Comparison of ENCODE assay signal across 8 mouse cellular contexts in the genomic region with DNA sequence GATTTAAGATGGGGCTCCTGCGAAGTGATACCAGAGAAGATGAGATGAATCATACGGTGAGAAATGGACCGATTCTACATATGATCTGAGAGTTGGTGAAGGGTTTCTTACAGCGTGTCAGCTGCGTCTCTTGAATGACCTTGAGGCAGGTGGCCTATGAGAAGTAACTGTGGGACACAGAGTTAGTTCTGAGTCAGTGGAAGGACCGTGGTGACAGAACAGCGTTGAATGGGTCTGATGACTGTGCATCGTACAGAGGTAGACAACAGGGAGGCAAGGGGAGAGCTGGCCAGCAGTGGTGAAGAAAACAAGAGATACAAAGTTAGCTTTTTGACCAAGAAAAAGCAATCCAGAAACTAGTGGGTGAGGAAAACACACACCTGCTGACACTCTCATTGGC. TPM values are rescaled to one million over a fixed set of nuclear protein-coding genes. Genes with fewer than 3 reads are reported as not detected.
DNase-seq lines count a peak whose midpoint lies in the region; ATAC-seq and TF ChIP-seq lines count a peak whose summit lies in the region.

No protein-coding gene starts in this region.

- WGBS in heart, postnatal 0 days, result 56% methylated on average over 8 of the region's 8 CpGs
- 76% methylated on average over 8 of the region's 8 CpGs for WGBS in hindbrain, embryonic 12.5 days
- WGBS in liver, postnatal 0 days (ENCODE audit: insufficient replicate concordance), result 77% methylated on average over 8 of the region's 8 CpGs

- peak overlapping the region; percentile 89 for H3K4me2 ChIP-seq in heart, postnatal 0 days (ENCODE audit: low read depth, low read length)
- no peak overlapping the region; the same call in 1 of the 2 replicates for H3K4me2 ChIP-seq in hindbrain, embryonic 12.5 days (replicated peaks)
- H3K4me2 ChIP-seq in liver, postnatal 0 days (ENCODE audit: low read depth, low read length), result peak overlapping the region; percentile 84

- peak overlapping the region; percentile 71 for H3K9ac ChIP-seq in heart, postnatal 0 days (replicated peaks; ENCODE audit: low read depth, low read length)
- H3K9ac ChIP-seq in ES-E14 (ENCODE audit: insufficient read depth, low read depth, low read length, poor library complexity, severe bottlenecking), result peak overlapping the region; percentile 97; the same call in 1 of the 2 replicates
- peak overlapping the region; percentile 57; the same call in 1 of the 2 replicates for H3K9ac ChIP-seq in hindbrain, embryonic 12.5 days
- H3K9ac ChIP-seq in liver, postnatal 0 days (replicated peaks), result peak overlapping the region; percentile 86

- H3K36me3 ChIP-seq in heart, postnatal 0 days (replicated peaks; ENCODE audit: control insufficient read depth, insufficient read depth, low read length), result 0 out of 2 replicates have a peak, but pooled peaks cover 5% of the 10 kb centered on the region
- H3K36me3 ChIP-seq in ES-E14 (ENCODE audit: control insufficient read depth, insufficient read depth, low read length, poor library complexity, severe bottlenecking), result peaks cover 10% of the 10 kb centered on the region
- no peaks in the 10 kb centered on the region for H3K36me3 ChIP-seq in hindbrain, embryonic 12.5 days
- H3K36me3 ChIP-seq in liver, postnatal 0 days (replicated peaks; ENCODE audit: insufficient read depth, low read length), result peaks cover 4% of the 10 kb centered on the region

- no peak for DNase-seq in heart, postnatal 0 days (ENCODE audit: low spot score)
- DNase-seq in heart, postnatal 14 days, result no peak
- DNase-seq in ES-E14 (ENCODE audit: low read depth, low spot score), result no peak
- no peak for DNase-seq in liver, postnatal 0 days
- DNase-seq in frontal cortex, postnatal 10 days (ENCODE audit: low spot score in 2 of 2), result no peak
- DNase-seq in adrenal gland, postnatal 4 days (ENCODE audit: low spot score in 2 of 2), result no peak
- DNase-seq in adrenal gland, postnatal 14 days, result no peak

- intact Hi-C loops in heart, postnatal 14 days (cut with DNase I), result no loop called here

- H3K4me1 ChIP-seq in heart, postnatal 0 days (ENCODE audit: control insufficient read depth, insufficient read depth), result peaks cover 38% of the 10 kb centered on the region
- H3K4me1 ChIP-seq in ES-E14 (ENCODE audit: control insufficient read depth in 2 of 2, insufficient read depth in 2 of 2, low read length in 2 of 2, poor library complexity in 1 of 2), result peaks cover 8 to 20% of the 10 kb centered on the region in 2 experiments
- peaks cover 41% of the 10 kb centered on the region for H3K4me1 ChIP-seq in hindbrain, embryonic 12.5 days
- H3K4me1 ChIP-seq in liver, postnatal 0 days (ENCODE audit: insufficient read depth), result peaks cover 21% of the 10 kb centered on the region

- no peak for TF ChIP-seq CTCF in heart, postnatal 0 days (IDR thresholded peaks at IDR 0.05; ENCODE audit: low read depth)
- TF ChIP-seq CTCF in liver, postnatal 0 days (IDR thresholded peaks at IDR 0.05; ENCODE audit: low read depth), result no peak

- no peak for ATAC-seq in heart, postnatal 0 days (ENCODE audit: insufficient read depth, low read depth)
- ATAC-seq in hindbrain, embryonic 12.5 days (ENCODE audit: low FRiP score), result no peak
- no peak for ATAC-seq in liver, postnatal 0 days

- H3K27ac ChIP-seq in heart, postnatal 0 days (ENCODE audit: low read depth), result peak overlapping the region; percentile 91
- peak overlapping the region; percentile 99 for H3K27ac ChIP-seq in ES-E14 (ENCODE audit: insufficient read depth, low read depth, low read length, poor library complexity, severe bottlenecking)
- no peak overlapping the region for H3K27ac ChIP-seq in hindbrain, embryonic 12.5 days
- H3K27ac ChIP-seq in liver, postnatal 0 days (ENCODE audit: low read depth), result peak overlapping the region; percentile 95

- H3K4me3 ChIP-seq in heart, postnatal 0 days (ENCODE audit: low read depth, low read length), result peak overlapping the region; percentile 72; the same call in 1 of the 2 replicates
- H3K4me3 ChIP-seq in ES-E14 (ENCODE audit: insufficient read depth in 1 of 2, low read depth in 1 of 2, low read length in 2 of 2, poor library complexity in 1 of 2, severe bottlenecking in 1 of 2), result peak overlapping the region; percentile 85 to 99
- H3K4me3 ChIP-seq in hindbrain, embryonic 12.5 days, result no peak overlapping the region
- H3K4me3 ChIP-seq in liver, postnatal 0 days (ENCODE audit: low read depth, low read length), result peak overlapping the region; percentile 80

- H3K9me3 ChIP-seq in heart, postnatal 0 days (replicated peaks; ENCODE audit: control insufficient read depth, low read length), result no peaks in the 10 kb centered on the region
- no peaks in the 10 kb centered on the region for H3K9me3 ChIP-seq in ES-E14 (ENCODE audit: control insufficient read depth, insufficient read depth, low read depth, low read length)
- no peaks in the 10 kb centered on the region for H3K9me3 ChIP-seq in hindbrain, embryonic 12.5 days (replicated peaks)
- no peaks in the 10 kb centered on the region for H3K9me3 ChIP-seq in liver, postnatal 0 days (ENCODE audit: low read length)

- in situ Hi-C loops in ES-E14 (cut with MboI; ENCODE audit: low sequenced_read_pairs in 2 of 2, unreplicated experiment in 2 of 2), result no loop called here

- no peak for TF ChIP-seq EP300 in heart, postnatal 0 days (IDR thresholded peaks at IDR 0.05; ENCODE audit: low read depth)
- TF ChIP-seq EP300 in liver, postnatal 0 days (IDR thresholded peaks at IDR 0.05; ENCODE audit: low read depth), result no peak

- H3K27me3 ChIP-seq in heart, postnatal 0 days (ENCODE audit: control insufficient read depth, insufficient read depth, low read length), result no peaks in the 10 kb centered on the region
- no peaks in the 10 kb centered on the region for H3K27me3 ChIP-seq in hindbrain, embryonic 12.5 days
- H3K27me3 ChIP-seq in liver, postnatal 0 days (ENCODE audit: insufficient read depth, low read length), result no peaks in the 10 kb centered on the region

TF ChIP-seq in ES-E14, 5 proteins besides CTCF, POLR2A, EP300 and RAD21:
- no peak for TF ChIP-seq ZC3H11A (IDR thresholded peaks at IDR 0.05; ENCODE audit: borderline replicate concordance, low read depth, low read length)
- TF ChIP-seq MAFK (IDR thresholded peaks at IDR 0.05; ENCODE audit: insufficient read depth, low read depth, low read length), result no peak
- no peak for TF ChIP-seq CHD2 (IDR thresholded peaks at IDR 0.05; ENCODE audit: low read depth, low read length)
- TF ChIP-seq ZNF384 (IDR thresholded peaks at IDR 0.05; ENCODE audit: low read depth, low read length), result no peak
- TF ChIP-seq HCFC1 (IDR thresholded peaks at IDR 0.05; ENCODE audit: borderline replicate concordance, insufficient read depth, low read length), result no peak

RNA-seq across cellular contexts. Expression of a gene that starts 0.7 kb away (rescaled TPM):
- 11.4 and 15.0 TPM in 2 replicates for total RNA-seq in heart, postnatal 0 days (2014; rRNA removed; ENCODE audit: low replicate concordance)
- polyA plus RNA-seq in heart, postnatal 0 days (2015; fragmentation: Nextera tagmentation; extraction: Ambion mirVana), result 5.2 and 5.6 TPM in 2 replicates
- total RNA-seq in heart, postnatal 14 days (2021), result 10 to 100 TPM; 10.9 to 11.9 TPM
- total RNA-seq in ES-E14 (2012; rRNA removed), result 72.6 and 112 TPM in 2 replicates
- polyA plus RNA-seq in hindbrain, embryonic 12.5 days (2016; fragmentation: Nextera tagmentation; extraction: Ambion mirVana), result 9.8 and 10.1 TPM in 2 replicates
- 8.4 and 8.5 TPM in 2 replicates for polyA plus RNA-seq in liver, postnatal 0 days (2015; fragmentation: Nextera tagmentation; extraction: Ambion mirVana)
- total RNA-seq in adrenal gland, postnatal 4 days (2021), result 10 to 100 TPM; 31.6 to 32.1 TPM
- total RNA-seq in adrenal gland, postnatal 14 days (2021), result 21.4 and 26.8 TPM in 2 replicates

RNA-seq across cellular contexts. Expression of a gene that starts 2.6 kb away (rescaled TPM):
- 16.4 and 52.8 TPM in 2 replicates for total RNA-seq in heart, postnatal 0 days (2014; rRNA removed; ENCODE audit: low replicate concordance)
- 21.7 and 23.3 TPM in 2 replicates for polyA plus RNA-seq in heart, postnatal 0 days (2015; fragmentation: Nextera tagmentation; extraction: Ambion mirVana)
- 10 to 100 TPM; 12.7 to 12.9 TPM for total RNA-seq in heart, postnatal 14 days (2021)
- 51.7 and 95.7 TPM in 2 replicates for total RNA-seq in ES-E14 (2012; rRNA removed)
- polyA plus RNA-seq in hindbrain, embryonic 12.5 days (2016; fragmentation: Nextera tagmentation; extraction: Ambion mirVana), result 63.0 and 67.8 TPM in 2 replicates
- polyA plus RNA-seq in liver, postnatal 0 days (2015; fragmentation: Nextera tagmentation; extraction: Ambion mirVana), result 5.6 and 6.7 TPM in 2 replicates
- total RNA-seq in adrenal gland, postnatal 4 days (2021), result 10 to 100 TPM; 29.9 to 30.8 TPM
- total RNA-seq in adrenal gland, postnatal 14 days (2021), result 13.4 and 18.8 TPM in 2 replicates

RNA-seq across cellular contexts. Expression of a gene that starts 46.2 kb away (rescaled TPM):
- 0.69 and 0.89 TPM in 2 replicates for total RNA-seq in heart, postnatal 0 days (2014; rRNA removed; ENCODE audit: low replicate concordance)
- polyA plus RNA-seq in heart, postnatal 0 days (2015; fragmentation: Nextera tagmentation; extraction: Ambion mirVana), result 0.08 TPM in 1 of 2 replicates, not detected in the other
- total RNA-seq in heart, postnatal 14 days (2021), result 1 to 10 TPM; 3.0 to 3.3 TPM
- total RNA-seq in ES-E14 (2012; rRNA removed), result 7.8 and 12.8 TPM in 2 replicates
- 9.2 and 10.4 TPM in 2 replicates for polyA plus RNA-seq in hindbrain, embryonic 12.5 days (2016; fragmentation: Nextera tagmentation; extraction: Ambion mirVana)
- polyA plus RNA-seq in liver, postnatal 0 days (2015; fragmentation: Nextera tagmentation; extraction: Ambion mirVana), result not detected in 2 replicates
- 10 to 100 TPM in 1 of 2 experiments, 1 to 10 TPM in 1; 8.2 to 10.3 TPM for total RNA-seq in adrenal gland, postnatal 4 days (2021)
- 2.2 and 6.2 TPM in 2 replicates for total RNA-seq in adrenal gland, postnatal 14 days (2021)

RNA-seq across cellular contexts. Expression of a gene that starts 46.2 kb away (rescaled TPM):
- total RNA-seq in heart, postnatal 0 days (2014; rRNA removed; ENCODE audit: low replicate concordance), result 21.1 and 39.9 TPM in 2 replicates
- 14.4 and 16.3 TPM in 2 replicates for polyA plus RNA-seq in heart, postnatal 0 days (2015; fragmentation: Nextera tagmentation; extraction: Ambion mirVana)
- 10 to 100 TPM; 44.0 to 44.6 TPM for total RNA-seq in heart, postnatal 14 days (2021)
- total RNA-seq in ES-E14 (2012; rRNA removed), result 0.22 and 0.26 TPM in 2 replicates
- polyA plus RNA-seq in hindbrain, embryonic 12.5 days (2016; fragmentation: Nextera tagmentation; extraction: Ambion mirVana), result 47.8 and 59.3 TPM in 2 replicates
- polyA plus RNA-seq in liver, postnatal 0 days (2015; fragmentation: Nextera tagmentation; extraction: Ambion mirVana), result 2.9 and 3.0 TPM in 2 replicates
- total RNA-seq in adrenal gland, postnatal 4 days (2021), result 10 to 100 TPM; 64.5 to 66.7 TPM
- 28.0 and 29.1 TPM in 2 replicates for total RNA-seq in adrenal gland, postnatal 14 days (2021)
